Mouse (Mus musculus) megakaryocyte, embryonic 14.5 days (primary cell): Measurements from ENCODE around the gene Cd160. TPM values are rescaled to one million over a fixed set of nuclear protein-coding genes. Genes with fewer than 3 reads are reported as not detected.

Source experiments
- H3K27me3 ChIP-seq: replicated peaks from 2 replicates; pipeline ENCODE3; 2012; ENCODE audit warnings: inconsistent platforms
- H3K36me3 ChIP-seq: replicated peaks from 2 replicates; pipeline ENCODE3; 2012; ENCODE audit warnings: low read length, inconsistent platforms, mixed read lengths
- H3K4me1 ChIP-seq: 2 replicates; pipeline ENCODE4 v1.6.1; 2012; ENCODE audit warnings: inconsistent platforms
- H3K4me3 ChIP-seq: replicated peaks from 2 replicates; pipeline ENCODE3; 2012; ENCODE audit warnings: moderate library complexity, mild to moderate bottlenecking, inconsistent platforms
- H3K9me3 ChIP-seq: 2 replicates; pipeline ENCODE4 v1.6.1; 2012; ENCODE audit warnings: inconsistent platforms
- FLI1 ChIP-seq: IDR thresholded peaks from 2 replicates; pipeline ENCODE4 v1.6.1; 2012; ENCODE audit warnings: low read length, inconsistent platforms, mixed read lengths
- GATA1 ChIP-seq: IDR thresholded peaks from 3 replicates; pipeline ENCODE4 v1.6.1; 2012; ENCODE audit warnings: mixed read lengths, low read length, inconsistent platforms, borderline replicate concordance
- polyA plus RNA-seq: library from polyadenylated mRNA; stranded (reverse); fragments of >175 nt; gene quantifications from 2 replicates; pipeline ENCODE4 v1.2.3, GENCODE M21; 2012; ENCODE audit warnings: low replicate concordance; ENCODE audit not compliant: insufficient read depth

The Cd160 gene
- polyA plus RNA-seq, 1 experiment: not detected

GRCm38 (mm10) chr3:96834587-96835348, 5.6 kb upstream of the Cd160 start:
- H3K36me3 ChIP-seq: no peaks in the 10 kb centered on the region
- no peak overlapping the region for H3K4me3 ChIP-seq
- TF ChIP-seq FLI1 (no peak), GATA1 (no peak)
- H3K9me3 ChIP-seq: no peaks in the 10 kb centered on the region
- no peaks in the 10 kb centered on the region for H3K4me1 ChIP-seq
- H3K27me3 ChIP-seq: peaks cover 35% of the 10 kb centered on the region

- Histone ChIP-seq H3K27me3 (peaks cover 40% of the 10 kb centered on the region), H3K36me3 (no peaks in the 10 kb centered on the region), H3K4me3 (no peak overlapping the region), H3K9me3 (no peaks in the 10 kb centered on the region), H3K4me1 (no peaks in the 10 kb centered on the region)
- TF ChIP-seq FLI1 (no peak), GATA1 (no peak)
Observed at GRCm38 (mm10) chr3:96832930-96833329, 3.8 kb upstream of the Cd160 start.

- H3K4me3 ChIP-seq: no peak overlapping the region
- TF ChIP-seq FLI1 (no peak), GATA1 (no peak)
- H3K27me3 ChIP-seq: peaks cover 25% of the 10 kb centered on the region
- H3K4me1 ChIP-seq: no peaks in the 10 kb centered on the region
- peaks cover 4% of the 10 kb centered on the region; the same call in 1 of the 2 replicates for H3K9me3 ChIP-seq
- H3K36me3 ChIP-seq: no peaks in the 10 kb centered on the region
Observed at GRCm38 (mm10) chr3:96829856-96830255, 705 bp upstream of the Cd160 start.

- no peak overlapping the region for H3K4me3 ChIP-seq
- H3K36me3 ChIP-seq: no peaks in the 10 kb centered on the region
- H3K27me3 ChIP-seq: peaks cover 20% of the 10 kb centered on the region
- no peaks in the 10 kb centered on the region for H3K4me1 ChIP-seq
- TF ChIP-seq GATA1 (no peak), FLI1 (no peak)
- peaks cover 4% of the 10 kb centered on the region; the same call in 1 of the 2 replicates for H3K9me3 ChIP-seq
Observed at GRCm38 (mm10) chr3:96828308-96828864, 765 bp downstream of the Cd160 start.

- H3K4me1 ChIP-seq: peaks cover 3% of the 10 kb centered on the region; the same call in 1 of the 2 replicates
- H3K27me3 ChIP-seq: peaks cover 16% of the 10 kb centered on the region
- no peaks in the 10 kb centered on the region for H3K36me3 ChIP-seq
- H3K9me3 ChIP-seq: peaks cover 9% of the 10 kb centered on the region
- H3K4me3 ChIP-seq: no peak overlapping the region
- TF ChIP-seq GATA1: no peak
- TF ChIP-seq FLI1: no peak
Observed at GRCm38 (mm10) chr3:96825261-96825660, 3.9 kb downstream of the Cd160 start.

GRCm38 (mm10) chr3:96824614-96825013, 4.5 kb downstream of the Cd160 start:
- Histone ChIP-seq H3K9me3 (peaks cover 9% of the 10 kb centered on the region), H3K4me1 (peaks cover 3% of the 10 kb centered on the region; the same call in 1 of the 2 replicates), H3K4me3 (no peak overlapping the region), H3K27me3 (peaks cover 12% of the 10 kb centered on the region), H3K36me3 (no peaks in the 10 kb centered on the region)
- no peak for TF ChIP-seq FLI1
- no peak for TF ChIP-seq GATA1

GRCm38 (mm10) chr3:96823701-96824100, 5.5 kb downstream of the Cd160 start:
- Histone ChIP-seq H3K4me3 (no peak overlapping the region), H3K4me1 (peaks cover 3% of the 10 kb centered on the region; the same call in 1 of the 2 replicates), H3K9me3 (peaks cover 9% of the 10 kb centered on the region), H3K36me3 (no peaks in the 10 kb centered on the region), H3K27me3 (peaks cover 7% of the 10 kb centered on the region)
- TF ChIP-seq GATA1 (no peak), FLI1 (no peak)

- Histone ChIP-seq H3K4me1 (peaks cover 3% of the 10 kb centered on the region; the same call in 1 of the 2 replicates), H3K4me3 (no peak overlapping the region), H3K27me3 (peaks cover 15% of the 10 kb centered on the region), H3K36me3 (no peaks in the 10 kb centered on the region), H3K9me3 (peaks cover 14% of the 10 kb centered on the region)
- TF ChIP-seq GATA1 (no peak), FLI1 (no peak)
Observed at GRCm38 (mm10) chr3:96821581-96821980, 7.6 kb downstream of the Cd160 start.

GRCm38 (mm10) chr3:96820116-96820915, 8.8 kb downstream of the Cd160 start:
- peaks cover 15% of the 10 kb centered on the region for H3K27me3 ChIP-seq
- peaks cover 14% of the 10 kb centered on the region for H3K9me3 ChIP-seq
- H3K4me3 ChIP-seq: no peak overlapping the region
- peaks cover 3% of the 10 kb centered on the region; the same call in 1 of the 2 replicates for H3K4me1 ChIP-seq
- TF ChIP-seq FLI1: no peak
- no peak for TF ChIP-seq GATA1
- H3K36me3 ChIP-seq: no peaks in the 10 kb centered on the region

- TF ChIP-seq GATA1: no peak
- no peak for TF ChIP-seq FLI1
- H3K4me3 ChIP-seq: no peak overlapping the region
- H3K9me3 ChIP-seq: peaks cover 9% of the 10 kb centered on the region
- no peaks in the 10 kb centered on the region for H3K36me3 ChIP-seq
- peaks cover 21% of the 10 kb centered on the region for H3K4me1 ChIP-seq
- H3K27me3 ChIP-seq: peaks cover 15% of the 10 kb centered on the region
Observed at GRCm38 (mm10) chr3:96814342-96814741, 14.8 kb downstream of the Cd160 start.
